In the genomic region with DNA sequence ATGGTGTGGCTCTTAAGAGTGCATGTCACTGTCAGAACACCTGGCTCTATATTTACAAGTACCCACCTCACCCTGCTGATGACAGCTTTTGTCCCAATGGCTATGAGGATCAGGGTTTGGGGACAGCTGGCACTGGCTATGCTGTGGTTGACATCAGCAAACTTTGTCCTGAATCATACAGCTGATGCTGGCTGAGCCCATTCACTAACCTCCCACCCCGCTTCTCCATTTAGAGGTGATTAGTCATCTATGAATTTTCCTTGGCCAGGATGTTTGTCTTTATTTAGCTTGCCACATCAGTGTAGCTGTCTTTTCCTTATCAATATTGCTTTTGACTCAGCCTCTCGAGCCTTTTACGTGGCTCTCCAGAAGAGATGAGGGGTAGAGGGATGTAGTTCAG, we compare ENCODE assay signal across 27 mouse cellular contexts. TPM values are rescaled to one million over a fixed set of nuclear protein-coding genes. Genes with fewer than 3 reads are reported as not detected.
"Had no signal": no experiment of that assay in that cellular context is flagged by ENCODE, and none has a peak within 500 bp of the region (broad histone marks: within the 10 kb centered on the region; RNA-seq: fewer than 3 reads in every experiment).

No protein-coding gene starts in this region.

- H3K4me1 ChIP-seq: kidney, embryonic 15.5 days; limb, embryonic 10.5 days; limb, embryonic 13.5 days; liver, embryonic 12.5 days; liver, embryonic 15.5 days; lung, embryonic 15.5 days; midbrain, embryonic 13.5 days; stomach, embryonic 15.5 days had no signal

- H3K27me3 ChIP-seq: kidney, embryonic 15.5 days; limb, embryonic 13.5 days; liver, embryonic 12.5 days; liver, embryonic 15.5 days; lung, embryonic 15.5 days; midbrain, embryonic 13.5 days; stomach, embryonic 15.5 days had no signal

- H3K9ac ChIP-seq: kidney, embryonic 15.5 days; limb, embryonic 13.5 days; liver, embryonic 12.5 days; liver, embryonic 15.5 days; lung, embryonic 15.5 days; midbrain, embryonic 13.5 days; stomach, embryonic 15.5 days had no signal

- H3K36me3 ChIP-seq: kidney, embryonic 15.5 days; limb, embryonic 10.5 days; limb, embryonic 13.5 days; liver, embryonic 12.5 days; liver, embryonic 15.5 days; lung, embryonic 15.5 days; midbrain, embryonic 10.5 days; midbrain, embryonic 13.5 days; stomach, embryonic 15.5 days had no signal

- ATAC-seq: liver, embryonic 12.5 days; midbrain, embryonic 13.5 days; midbrain, embryonic 16.5 days had no signal

- H3K9me3 ChIP-seq: kidney, embryonic 15.5 days; limb, embryonic 10.5 days; limb, embryonic 13.5 days; liver, embryonic 12.5 days; liver, embryonic 15.5 days; lung, embryonic 15.5 days; midbrain, embryonic 10.5 days; midbrain, embryonic 13.5 days; stomach, embryonic 15.5 days had no signal

- H3K4me2 ChIP-seq: kidney, embryonic 15.5 days; limb, embryonic 13.5 days; liver, embryonic 12.5 days; liver, embryonic 15.5 days; lung, embryonic 15.5 days; midbrain, embryonic 13.5 days; stomach, embryonic 15.5 days had no signal

- H3K27ac ChIP-seq: kidney, embryonic 15.5 days; limb, embryonic 10.5 days; limb, embryonic 13.5 days; liver, embryonic 12.5 days; liver, embryonic 15.5 days; lung, embryonic 15.5 days; midbrain, embryonic 10.5 days; midbrain, embryonic 13.5 days; stomach, embryonic 15.5 days had no signal

- H3K4me3 ChIP-seq: kidney, embryonic 15.5 days; limb, embryonic 10.5 days; limb, embryonic 13.5 days; liver, embryonic 12.5 days; liver, embryonic 15.5 days; lung, embryonic 15.5 days; megakaryocyte, embryonic 14.5 days; midbrain, embryonic 10.5 days; midbrain, embryonic 13.5 days; stomach, embryonic 15.5 days had no signal

- DNase-seq: kidney, postnatal 10 days; kidney, postnatal 4 days; liver; lung, adult 18-20 months; lung, postnatal 10 days; lung, postnatal 36 days; right cerebral cortex, postnatal 14 days; spleen, adult 18-20 months; thymus, adult 18-20 months; thymus, postnatal 36 days had no signal

RNA-seq across cellular contexts. Expression of gene Neu2, which starts 17.4 kb away (rescaled TPM):
- total RNA-seq: monocyte, adult 5-6 weeks had no signal
- polyA plus RNA-seq: limb, embryonic 10.5 days; limb, embryonic 13.5 days; midbrain, embryonic 10.5 days; midbrain, embryonic 13.5 days; neural tube, embryonic 11.5 days had no signal

RNA-seq across cellular contexts. Expression of gene Snorc, which starts 22.2 kb away (rescaled TPM):
- total RNA-seq: layer of hippocampus, adult 18-20 months; layer of hippocampus, postnatal 14 days; monocyte, adult 5-6 weeks had no signal
- polyA plus RNA-seq: kidney, embryonic 15.5 days; limb, embryonic 10.5 days; liver, embryonic 12.5 days; lung, embryonic 15.5 days; midbrain, embryonic 10.5 days; midbrain, embryonic 13.5 days; neural tube, embryonic 11.5 days; stomach, embryonic 15.5 days; testis, adult 2 months; urinary bladder, adult 2 months had no signal
